Comparison of ENCODE assay signal across 8 mouse cellular contexts in genomic region chr6:99439214-99439877, GRCm38 (mm10).
DNase-seq lines count a peak whose midpoint lies in the region; ATAC-seq lines count a peak whose summit lies in the region.

No protein-coding gene starts in this region.

- WGBS in lung, embryonic 15.5 days: 42% methylated on average over 9 of the region's 9 CpGs
- 3% methylated on average over 9 of the region's 9 CpGs for WGBS in forebrain, embryonic 12.5 days
- 5% methylated on average over 9 of the region's 9 CpGs for WGBS in midbrain, embryonic 14.5 days

- H3K9ac ChIP-seq in lung, embryonic 15.5 days: no peak overlapping the region
- 0 out of 2 replicates have a peak overlapping the region, but pooled peaks have one; percentile 36 for H3K9ac ChIP-seq in forebrain, embryonic 12.5 days
- no peak overlapping the region for H3K9ac ChIP-seq in midbrain, embryonic 14.5 days (replicated peaks; ENCODE audit: low read length)

- no peak overlapping the region; the same call in 1 of the 2 replicates for H3K4me2 ChIP-seq in lung, embryonic 15.5 days
- H3K4me2 ChIP-seq in forebrain, embryonic 12.5 days: peak overlapping the region; percentile 34
- peak overlapping the region; percentile 33 for H3K4me2 ChIP-seq in midbrain, embryonic 14.5 days (ENCODE audit: low read length)

- peak overlapping the region; percentile 33; the same call in 1 of the 2 replicates for H3K27ac ChIP-seq in lung, embryonic 15.5 days
- H3K27ac ChIP-seq in forebrain, embryonic 12.5 days: peak overlapping the region; percentile 63
- peak overlapping the region; percentile 65 for H3K27ac ChIP-seq in midbrain, embryonic 14.5 days (replicated peaks; ENCODE audit: low read depth, low read length)

- peaks cover 13% of the 10 kb centered on the region for H3K4me1 ChIP-seq in lung, embryonic 15.5 days
- peaks cover 35% of the 10 kb centered on the region for H3K4me1 ChIP-seq in forebrain, embryonic 12.5 days
- H3K4me1 ChIP-seq in midbrain, embryonic 14.5 days (ENCODE audit: control insufficient read depth, insufficient read depth, low read length): peaks cover 20% of the 10 kb centered on the region

- peaks cover 7% of the 10 kb centered on the region; the same call in 1 of the 2 replicates for H3K36me3 ChIP-seq in lung, embryonic 15.5 days
- H3K36me3 ChIP-seq in forebrain, embryonic 12.5 days (replicated peaks): peaks cover 10% of the 10 kb centered on the region
- no peaks in the 10 kb centered on the region for H3K36me3 ChIP-seq in midbrain, embryonic 14.5 days (ENCODE audit: control insufficient read depth, insufficient read depth, low read length)

- no peaks in the 10 kb centered on the region for H3K27me3 ChIP-seq in lung, embryonic 15.5 days
- no peaks in the 10 kb centered on the region for H3K27me3 ChIP-seq in forebrain, embryonic 12.5 days
- no peaks in the 10 kb centered on the region for H3K27me3 ChIP-seq in midbrain, embryonic 14.5 days (ENCODE audit: control insufficient read depth, insufficient read depth, low read length)

- H3K9me3 ChIP-seq in lung, embryonic 15.5 days: no peaks in the 10 kb centered on the region
- no peaks in the 10 kb centered on the region for H3K9me3 ChIP-seq in forebrain, embryonic 12.5 days
- H3K9me3 ChIP-seq in midbrain, embryonic 14.5 days (ENCODE audit: control insufficient read depth, low read length): no peaks in the 10 kb centered on the region

- no peak for DNase-seq in lung, postnatal 25 days (ENCODE audit: low spot score)
- peak; percentile 29 for DNase-seq in kidney, adult 11 months
- peak; percentile 31 for DNase-seq in midbrain, embryonic 14.5 days
- DNase-seq in cerebellum, adult 9-11 months: no peak

- ATAC-seq in lung, embryonic 15.5 days (ENCODE audit: borderline replicate concordance, extremely low read depth, low FRiP score, low TSS enrichment): no peak
- ATAC-seq in forebrain, embryonic 12.5 days (ENCODE audit: low FRiP score): peak; percentile 17; the same call in 1 of the 2 replicates
- ATAC-seq in midbrain, embryonic 14.5 days (ENCODE audit: low FRiP score, low TSS enrichment): no peak
- no peak for ATAC-seq in inflammation-experienced regulatory T-cells, adult 6 months
- ATAC-seq in megakaryocyte, adult 5-6 weeks (ENCODE audit: poor library complexity, severe bottlenecking): no peak

- H3K4me3 ChIP-seq in lung, embryonic 15.5 days: no peak overlapping the region
- H3K4me3 ChIP-seq in forebrain, embryonic 12.5 days (replicated peaks): no peak overlapping the region
- H3K4me3 ChIP-seq in midbrain, embryonic 14.5 days (replicated peaks; ENCODE audit: low read depth, low read length): no peak overlapping the region

Comparison
In these comparisons a context has a peak if more than half of its experiments do, and no peak if none do; other contexts are left out.
1. DNase-seq: peak in kidney, adult 11 months (single experiment) and midbrain, embryonic 14.5 days (single experiment); none in lung, postnatal 25 days (single experiment) and cerebellum, adult 9-11 months (single experiment).
2. Peak in every context shown above with its lines, with median percentiles within 50 percentile points of each other: H3K27ac ChIP-seq.